Mouse (Mus musculus): ENCODE results near the gene Brd2.

DNA sequence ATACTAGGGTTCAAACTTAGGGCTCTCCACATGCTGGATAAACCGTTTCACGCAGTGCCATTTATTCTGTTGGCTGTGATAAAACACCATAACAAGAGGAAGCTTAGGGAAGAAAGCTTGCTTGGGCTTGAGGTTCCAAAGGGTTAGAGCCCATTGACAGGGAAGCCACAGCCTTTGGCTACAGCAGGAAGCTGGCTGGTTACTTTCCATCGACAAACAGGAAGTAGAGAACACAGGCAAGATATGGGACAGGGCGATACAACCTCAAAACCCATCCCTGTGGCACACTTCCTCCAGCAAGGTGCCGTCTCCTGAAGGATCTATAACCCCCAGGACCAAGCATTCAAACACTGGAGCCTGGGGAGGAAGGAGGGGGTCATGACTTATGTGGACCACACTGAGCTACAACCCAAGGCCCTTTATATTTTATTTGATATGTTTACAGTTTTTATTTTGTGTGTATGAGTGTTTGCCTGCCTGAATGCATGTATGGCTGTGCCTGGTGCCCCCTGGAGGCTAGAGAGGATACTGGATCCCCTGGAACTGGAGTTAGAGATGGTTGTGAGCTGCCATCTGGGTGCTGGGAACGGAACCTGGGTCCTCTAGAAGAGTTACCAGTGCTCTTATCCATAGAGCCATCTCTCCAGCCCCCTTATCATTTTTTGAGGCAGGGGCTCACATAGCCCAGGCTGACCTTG, 42.7 kb upstream of the Brd2 start:
- no peak for TF ChIP-seq CTCF (IDR thresholded peaks at IDR 0.05; ENCODE audit: borderline replicate concordance, control insufficient read depth, extremely low read depth, insufficient read depth, low read length, poor library complexity)
- no peak for TF ChIP-seq POLR2A (IDR thresholded peaks at IDR 0.05; ENCODE audit: control insufficient read depth, extremely low read depth, insufficient read depth, low read length, poor library complexity)

Data from thymus, adult 2 months (tissue).